Mouse (Mus musculus): Measurements from ENCODE around the gene Dzank1.

The Dzank1 gene

GRCm38 (mm10) chr2:144465876-144466575 is 61.2 kb downstream of the Dzank1 start:
- no peak for DNase-seq

GRCm38 (mm10) chr2:144464799-144465760 is 62.1 kb downstream of the Dzank1 start:
- DNase-seq = peak; percentile 62 to 67

DNA sequence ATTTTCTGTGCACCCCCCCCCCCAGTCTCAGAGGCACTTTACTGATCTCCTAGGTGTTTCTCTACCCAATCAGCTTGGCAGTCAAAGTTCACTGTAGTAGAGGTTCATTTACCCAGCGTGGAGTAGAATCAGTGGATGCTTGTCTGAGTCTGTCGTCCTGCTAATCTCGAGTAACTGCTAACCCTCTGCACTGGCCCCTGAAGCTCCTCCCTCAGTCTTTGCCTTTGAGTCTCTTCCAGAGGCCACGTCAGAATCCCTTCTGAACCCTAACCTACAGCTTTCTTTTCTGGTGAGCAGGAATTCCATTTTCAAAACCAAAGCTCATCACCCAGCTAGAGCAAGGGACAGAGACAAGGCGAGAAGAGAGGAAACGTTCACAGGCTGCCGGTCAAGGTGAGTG is 63.0 kb downstream of the Dzank1 start:
- DNase-seq = no peak

GRCm38 (mm10) chr2:144458975-144459754 is 68.0 kb downstream of the Dzank1 start:
- peak; percentile 93 to 94 for DNase-seq

GRCm38 (mm10) chr2:144458355-144458754 is 68.9 kb downstream of the Dzank1 start:
- no peak for DNase-seq

DNA sequence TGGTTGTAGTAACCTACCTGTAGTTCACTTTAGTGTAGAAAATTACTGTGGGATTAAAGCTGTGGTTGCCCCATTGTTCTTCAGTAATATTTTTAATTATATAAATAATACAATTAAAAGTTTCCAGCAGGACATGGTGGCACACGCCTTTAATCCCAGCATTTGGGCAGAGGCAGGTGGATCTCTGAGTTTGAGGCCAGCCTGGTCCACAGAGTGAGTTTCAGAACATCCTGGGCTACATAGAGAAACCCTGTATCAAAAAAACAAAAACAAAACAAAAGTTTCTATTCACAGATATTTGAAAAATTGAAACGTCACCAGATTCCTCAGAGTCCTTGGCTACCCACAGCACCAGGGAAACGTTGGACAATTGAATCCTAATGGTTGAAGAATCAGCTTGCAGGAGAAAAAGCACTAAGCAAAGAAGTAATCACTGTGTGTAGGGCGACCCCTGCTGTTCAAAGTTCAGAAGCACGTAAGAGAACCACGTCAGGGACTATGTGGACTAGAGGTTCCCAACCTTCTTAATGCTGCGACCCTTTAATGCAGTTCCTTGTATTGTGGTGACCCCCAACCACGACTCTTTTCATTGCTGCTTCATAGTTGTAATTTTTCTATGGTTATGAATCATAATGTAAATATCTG is 74.7 kb downstream of the Dzank1 start:
- DNase-seq = peak; percentile 86 to 89

DNA sequence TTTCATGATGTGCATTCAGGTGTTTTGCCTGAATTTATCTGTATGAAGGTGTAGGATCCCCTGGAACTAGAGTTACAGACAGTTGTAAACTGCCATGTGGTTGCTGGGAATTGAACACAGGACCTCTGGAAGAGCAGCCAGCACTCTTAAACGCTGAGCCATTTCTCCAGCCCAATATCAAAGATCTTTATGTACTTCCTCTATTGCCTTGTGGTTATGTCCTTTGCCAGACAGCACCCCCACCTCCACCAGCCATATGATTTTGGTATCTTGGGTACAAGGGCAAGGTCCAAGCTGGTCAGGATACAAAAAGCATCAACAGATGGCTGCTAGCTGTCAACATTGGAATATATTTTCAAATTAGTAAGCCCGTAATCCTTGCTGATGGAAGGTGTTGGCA is 76.8 kb downstream of the Dzank1 start:
- DNase-seq = no peak

GRCm38 (mm10) chr2:144446360-144446999 is 80.7 kb downstream of the Dzank1 start:
- DNase-seq = no peak

- peak; percentile 57 to 66 for DNase-seq
These were observed 85.8 kb downstream of the Dzank1 start for GRCm38 (mm10) chr2:144441386-144441915.

DNA sequence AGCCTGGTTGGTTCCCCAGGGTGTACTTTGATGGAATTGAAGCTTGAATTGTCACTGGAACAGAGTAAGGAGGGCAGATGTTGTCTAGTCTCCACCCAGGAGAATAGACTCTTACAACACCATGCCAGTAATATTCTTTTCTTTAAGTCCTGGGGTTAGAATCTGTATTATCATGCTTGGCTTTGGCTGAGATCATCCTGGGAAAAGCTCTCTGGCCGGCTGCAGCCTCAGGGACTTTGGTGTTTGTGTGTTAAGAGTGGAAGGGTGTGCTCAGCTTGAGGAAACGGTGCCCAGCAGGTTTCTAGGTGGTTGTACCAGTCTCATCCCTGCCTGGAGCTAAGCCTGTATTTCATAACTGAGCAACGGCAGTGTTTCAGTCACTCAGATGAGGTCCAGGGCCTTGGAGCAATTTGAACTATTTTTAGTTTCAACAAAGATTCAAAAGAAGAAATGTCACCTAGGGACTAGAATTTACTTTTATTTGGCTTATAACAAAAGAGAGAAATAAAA is 88.0 kb downstream of the Dzank1 start:
- DNase-seq = no peak

DNA sequence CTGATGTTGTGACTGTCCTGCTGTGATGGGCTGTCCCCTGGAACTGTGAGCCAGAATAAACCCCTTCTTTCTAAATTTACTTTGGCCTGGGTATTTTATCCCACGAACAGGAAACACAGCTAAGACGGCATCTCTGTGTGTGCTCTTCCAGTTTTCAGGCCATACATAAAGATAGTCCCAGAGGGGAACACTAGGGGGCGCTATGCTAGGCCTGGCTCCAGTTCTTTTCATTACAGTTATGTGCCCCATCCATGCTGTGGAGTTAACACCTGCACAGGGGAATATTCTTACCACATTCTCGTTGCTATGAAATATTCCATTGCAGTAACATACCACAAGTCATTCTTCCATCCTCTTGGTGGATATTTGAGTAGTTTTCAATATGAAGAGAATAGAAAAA is 88.8 kb downstream of the Dzank1 start:
- no peak for DNase-seq

DNA sequence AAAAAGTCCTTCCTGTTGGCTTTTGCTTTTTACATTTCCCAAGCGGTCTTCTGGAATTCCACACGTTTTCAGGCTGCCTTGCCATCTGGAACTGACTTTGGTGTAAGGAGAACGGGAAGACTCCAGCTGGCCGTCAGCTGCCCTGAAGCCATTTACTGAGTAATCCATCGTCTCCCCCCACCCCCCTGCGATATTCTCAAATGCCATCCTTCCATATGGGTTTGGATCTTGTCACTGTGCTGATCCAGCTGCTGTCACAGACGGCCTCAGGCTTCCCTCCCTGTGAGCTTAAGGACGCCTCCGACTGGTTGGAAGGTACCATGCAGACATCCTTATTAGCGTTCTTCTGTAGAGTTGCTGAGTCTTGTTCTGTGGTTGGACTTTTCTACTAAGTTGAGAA is 91.5 kb downstream of the Dzank1 start:
- DNase-seq = no peak

- DNase-seq = no peak
These were observed 95.9 kb downstream of the Dzank1 start for GRCm38 (mm10) chr2:144431286-144431825.

DNA sequence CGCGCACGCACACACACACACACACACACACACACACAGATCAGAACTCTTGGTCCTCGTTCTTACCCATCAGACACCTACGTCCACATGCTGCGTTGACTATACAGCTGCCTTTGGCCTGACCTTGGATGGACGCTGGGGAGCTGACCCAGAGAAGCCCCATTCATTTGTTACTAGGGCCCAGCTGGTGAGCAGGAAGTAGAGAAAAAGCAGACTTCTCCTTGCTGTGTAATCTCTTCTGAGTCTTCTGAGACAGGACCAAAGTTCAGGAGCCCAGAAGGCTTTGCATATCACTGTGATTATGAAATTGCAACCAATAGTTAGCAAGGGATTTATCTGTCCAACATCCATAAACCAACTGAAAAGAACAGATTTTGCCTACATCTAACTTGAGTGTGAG is 98.0 kb downstream of the Dzank1 start:
- no peak for DNase-seq

GRCm38 (mm10) chr2:144428659-144429058 is 98.6 kb downstream of the Dzank1 start:
- no peak for DNase-seq

GRCm38 (mm10) chr2:144427852-144428251 is 99.4 kb downstream of the Dzank1 start:
- no peak for DNase-seq

GRCm38 (mm10) chr2:144425761-144426160 is 101.5 kb downstream of the Dzank1 start:
- DNase-seq = no peak

GRCm38 (mm10) chr2:144422094-144422675 is 105.0 kb downstream of the Dzank1 start:
- DNase-seq = no peak

Measured in cerebellum, postnatal 10 days (tissue).